8 mouse cellular contexts compared by ENCODE assay signal in the genomic region with DNA sequence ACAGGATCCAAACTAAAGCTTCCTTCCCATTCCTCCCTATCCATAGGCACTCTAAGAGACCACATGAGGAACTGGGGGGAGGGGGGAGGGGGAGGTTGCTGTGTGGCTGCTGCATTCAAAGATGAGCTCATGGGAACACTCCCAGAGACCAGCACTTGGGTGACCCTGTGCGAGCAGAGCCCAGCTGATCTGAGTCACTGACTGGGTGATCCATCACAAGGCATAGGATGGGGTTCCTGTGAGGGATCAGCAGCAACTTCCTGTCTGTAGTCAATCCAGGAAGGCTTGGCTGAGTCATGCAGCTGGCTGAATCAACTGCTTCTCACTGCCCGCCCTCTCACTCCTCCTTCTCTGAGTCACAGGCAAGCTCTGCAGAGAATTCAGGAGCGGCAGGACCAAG.
DNase-seq lines count a peak whose midpoint lies in the region; ATAC-seq lines count a peak whose summit lies in the region.

No protein-coding gene starts in this region.

- peak; percentile 89 for ATAC-seq in intestine, embryonic 14.5 days (replicated peaks; ENCODE audit: low FRiP score, low TSS enrichment, low read depth)

- no peaks in the 10 kb centered on the region for H3K27me3 ChIP-seq in intestine, embryonic 14.5 days (replicated peaks; ENCODE audit: control insufficient read depth, insufficient read depth, low read length)

- peaks cover 37% of the 10 kb centered on the region for H3K4me1 ChIP-seq in intestine, embryonic 14.5 days (replicated peaks; ENCODE audit: control insufficient read depth, insufficient read depth, low read length)

- no peak overlapping the region for H3K9ac ChIP-seq in intestine, embryonic 14.5 days (ENCODE audit: low read length)

- no peaks in the 10 kb centered on the region for H3K79me2 ChIP-seq in macrophage (ENCODE audit: inconsistent target)

- H3K27ac ChIP-seq in intestine, embryonic 14.5 days (ENCODE audit: low read depth) = peak overlapping the region; percentile 40; the same call in 1 of the 2 replicates
- peak overlapping the region; percentile 54 for H3K27ac ChIP-seq in macrophage

- H3K9me3 ChIP-seq in intestine, embryonic 14.5 days (ENCODE audit: control insufficient read depth, low read length) = no peaks in the 10 kb centered on the region

- H3K4me2 ChIP-seq in intestine, embryonic 14.5 days (ENCODE audit: low read length) = no peak overlapping the region

- 3% methylated on average over 3 of the region's 3 CpGs for WGBS in intestine, embryonic 14.5 days
- 0% methylated on average over 3 of the region's 3 CpGs for WGBS in macrophage (ENCODE audit: missing documents)

- H3K36me3 ChIP-seq in intestine, embryonic 14.5 days (ENCODE audit: control insufficient read depth, insufficient read depth, low read length) = no peaks in the 10 kb centered on the region
- H3K36me3 ChIP-seq in macrophage (ENCODE audit: inconsistent target) = no peaks in the 10 kb centered on the region

- peak; percentile 93 for DNase-seq in Muller cell, postnatal 12 days (ENCODE audit: inconsistent ontology term)
- peak; percentile 68 for DNase-seq in embryo, embryonic 10 days (ENCODE audit: low spot score)
- DNase-seq in gastrocnemius, postnatal 25 days = peak; percentile 69
- DNase-seq in intestine, embryonic 14.5 days (ENCODE audit: low spot score) = peak; percentile 66
- DNase-seq in left cerebral cortex, adult 9 months (ENCODE audit: low spot score in 2 of 2) = peak; percentile 81 to 84
- peak; percentile 74 for DNase-seq in right cerebral cortex, postnatal 25 days
- no peak for DNase-seq in cerebellum, adult 18-20 months

- H3K4me3 ChIP-seq in intestine, embryonic 14.5 days (ENCODE audit: low read depth, low read length) = no peak overlapping the region
- H3K4me3 ChIP-seq in macrophage (ENCODE audit: inconsistent target) = no peak overlapping the region

Comparison
In these comparisons a context has a peak if more than half of its experiments do, and no peak if none do; other contexts are left out.
1. DNase-seq: peak in Muller cell, postnatal 12 days (single experiment), embryo, embryonic 10 days (single experiment), gastrocnemius, postnatal 25 days (single experiment), intestine, embryonic 14.5 days (single experiment), left cerebral cortex, adult 9 months (2 of 2) and right cerebral cortex, postnatal 25 days (single experiment); none in cerebellum, adult 18-20 months (0 of 2).